Mouse (Mus musculus): Measurements from ENCODE around the gene Sec13.

Gene Sec13

GRCm38 (mm10) chr6:113712718-113713117, 27.8 kb downstream of the Sec13 start:
- in situ Hi-C loops (cut with MboI), result no loop called here

GRCm38 (mm10) chr6:113697222-113698205, 43.0 kb downstream of the Sec13 start:
- in situ Hi-C loops (cut with MboI), result no loop called here

DNA sequence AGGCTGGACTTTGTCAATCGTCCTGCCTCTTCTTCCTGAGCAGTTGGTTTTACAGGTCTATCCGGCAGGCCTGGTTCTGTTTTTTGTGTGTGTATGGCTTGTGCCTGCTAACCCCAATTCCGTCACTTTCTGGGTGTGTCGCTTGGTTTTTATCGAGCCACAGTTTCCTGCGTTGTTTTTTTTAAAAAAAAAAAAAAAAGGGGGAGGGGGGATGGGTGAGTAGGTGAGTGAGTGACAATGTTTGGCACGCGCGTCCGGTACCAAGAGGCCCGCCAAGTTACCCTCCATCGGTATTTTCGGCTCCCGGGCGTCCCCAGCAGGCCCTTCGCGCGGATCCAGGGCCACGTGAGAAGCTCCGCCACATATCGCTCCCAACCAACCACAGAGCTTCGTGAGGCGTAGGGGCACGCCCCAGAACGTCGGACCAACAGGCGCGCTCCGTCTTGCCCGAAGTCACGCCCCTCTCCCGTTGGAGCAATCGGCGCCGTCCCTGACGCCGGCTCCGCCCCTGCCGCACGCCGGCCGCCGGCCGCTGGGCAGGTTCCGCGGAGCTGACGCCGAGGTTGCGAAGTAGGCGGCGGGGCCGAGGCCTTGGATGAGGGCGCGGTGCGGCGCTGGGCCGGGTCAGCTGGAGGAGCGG, 43.8 kb downstream of the Sec13 start, which contains the start of gene Tatdn2:
Gene Tatdn2, plus strand, starts transcription at position 469 of the 640 bp plus-strand sequence.
- in situ Hi-C loops (cut with MboI), result no loop called here

DNA sequence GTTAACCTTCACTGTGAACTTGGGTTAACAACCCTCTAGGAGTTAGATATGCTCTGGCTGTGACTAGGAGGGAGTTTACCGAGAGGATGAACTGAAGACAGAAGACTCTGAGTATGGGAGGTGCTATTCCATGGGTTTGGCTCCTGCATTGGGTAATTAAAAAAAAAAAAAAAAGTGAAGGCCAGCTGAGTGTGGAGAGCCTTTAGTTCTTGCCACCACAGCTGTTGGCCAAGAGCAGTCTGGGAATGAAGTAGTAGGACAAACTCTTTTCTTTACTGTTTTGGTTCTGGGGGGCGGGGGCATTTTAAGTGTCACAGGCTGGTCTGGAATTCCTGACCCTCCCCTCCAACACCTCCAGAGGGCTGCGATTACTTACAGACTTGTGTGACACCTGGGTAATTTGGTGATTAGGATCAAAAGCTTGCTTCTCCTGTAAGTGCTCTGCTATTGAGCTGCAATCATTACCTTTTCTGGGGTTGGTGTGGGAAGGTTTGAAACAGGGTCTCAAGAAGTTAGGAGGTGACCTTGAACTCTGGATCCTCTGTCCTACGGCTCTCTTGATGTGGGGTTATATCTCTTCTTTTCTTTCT, 44.7 kb downstream of the Sec13 start:
- in situ Hi-C loops (cut with MboI), result no loop called here

- in situ Hi-C loops (cut with MboI), result no loop called here
Observed at GRCm38 (mm10) chr6:113695203-113695602, 45.3 kb downstream of the Sec13 start.

DNA sequence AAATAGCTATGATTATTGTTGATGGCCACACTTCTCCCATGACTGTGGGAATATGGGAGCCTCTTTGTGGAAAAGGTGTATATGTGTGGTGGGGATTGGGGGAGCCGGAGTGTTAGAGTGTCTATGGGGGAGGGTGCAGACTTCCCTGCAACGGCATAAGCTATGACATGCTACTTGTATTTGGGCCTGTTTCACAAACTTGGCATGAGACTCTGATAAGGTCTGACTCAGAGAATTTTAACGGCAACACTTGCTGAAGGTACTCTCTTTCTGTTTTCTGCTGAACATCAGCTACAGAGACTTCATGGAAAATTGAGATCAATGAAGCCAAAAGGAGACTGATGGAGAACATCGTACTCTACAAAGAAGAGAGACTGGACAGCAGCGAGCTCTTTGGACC, 47.2 kb downstream of the Sec13 start:
- in situ Hi-C loops (cut with MboI), result no loop called here

DNA sequence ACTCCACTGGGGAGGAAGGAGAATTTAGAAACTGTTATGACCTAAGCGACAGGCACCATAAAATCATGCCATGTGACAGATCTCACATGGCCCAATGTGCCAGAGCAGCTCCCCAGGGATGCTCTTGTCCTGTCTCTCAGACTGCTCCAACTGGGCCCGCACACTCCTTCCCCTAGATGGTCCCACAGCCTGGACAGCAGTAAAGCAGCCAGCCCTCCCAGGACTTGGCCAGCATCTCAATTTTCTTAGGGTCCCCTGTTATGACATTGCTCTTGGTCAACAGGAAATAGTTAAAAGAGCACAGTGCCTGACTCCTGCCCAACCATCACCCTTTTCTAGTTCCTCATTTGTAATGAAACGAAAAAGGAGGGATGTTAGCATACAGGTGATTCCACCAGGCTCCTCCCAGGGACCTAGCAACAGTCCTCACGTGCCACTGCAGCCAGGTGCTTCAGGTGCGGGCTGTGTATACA, 47.8 kb downstream of the Sec13 start:
- in situ Hi-C loops (cut with MboI), result no loop called here

DNA sequence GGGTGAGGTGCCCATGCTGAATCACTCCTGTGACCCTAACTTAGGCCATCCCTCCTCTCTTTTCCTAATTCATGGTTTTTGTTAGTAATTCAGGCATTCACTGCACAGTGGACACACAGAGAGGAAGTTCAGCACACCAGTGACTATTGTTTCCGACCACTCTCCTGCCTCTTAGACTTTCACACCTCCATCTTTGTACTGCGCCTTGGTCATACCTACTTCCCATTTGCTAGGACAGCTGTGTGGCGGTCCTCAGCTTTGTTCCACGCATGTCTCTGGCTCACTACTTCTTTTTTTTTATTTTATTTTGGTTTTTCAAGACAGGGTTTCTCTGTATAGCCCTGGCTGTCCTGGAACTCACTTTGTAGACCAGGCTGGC, 49.5 kb downstream of the Sec13 start:
- in situ Hi-C loops (cut with MboI), result no loop called here

DNA sequence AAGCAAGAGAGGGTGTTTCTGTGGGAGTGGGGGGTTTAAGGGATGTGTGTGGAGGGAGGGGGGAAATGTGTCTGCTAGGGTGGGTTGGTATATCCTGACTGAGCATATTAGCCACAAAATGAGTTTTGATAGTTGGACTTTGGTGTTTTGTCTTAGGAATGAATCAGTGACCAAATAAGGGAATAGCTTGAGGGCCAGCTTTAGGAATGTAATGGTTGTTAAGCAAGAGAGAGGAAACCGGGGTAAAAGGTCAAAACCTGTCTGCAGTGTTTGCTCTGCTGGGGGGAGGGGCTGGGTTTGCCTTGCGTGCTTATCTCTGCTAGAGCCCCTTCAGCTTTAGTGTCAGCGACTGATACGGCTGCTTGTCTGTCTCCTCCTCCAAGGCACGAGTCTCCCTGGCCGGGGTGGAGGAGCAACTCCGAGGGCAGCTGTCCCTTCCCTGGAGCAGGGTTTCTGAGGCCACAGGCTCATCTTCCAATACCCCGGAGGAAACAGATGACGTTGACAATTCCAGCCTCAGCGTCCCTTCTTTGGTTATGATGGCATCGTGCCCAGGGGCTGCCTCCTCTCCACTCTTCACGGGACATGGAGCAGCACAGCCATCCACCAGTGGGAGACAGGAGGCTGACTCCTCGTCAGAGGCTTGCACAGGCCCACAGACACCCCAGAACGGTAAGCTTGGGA, 50.0 kb downstream of the Sec13 start:
- in situ Hi-C loops (cut with MboI), result no loop called here

DNA sequence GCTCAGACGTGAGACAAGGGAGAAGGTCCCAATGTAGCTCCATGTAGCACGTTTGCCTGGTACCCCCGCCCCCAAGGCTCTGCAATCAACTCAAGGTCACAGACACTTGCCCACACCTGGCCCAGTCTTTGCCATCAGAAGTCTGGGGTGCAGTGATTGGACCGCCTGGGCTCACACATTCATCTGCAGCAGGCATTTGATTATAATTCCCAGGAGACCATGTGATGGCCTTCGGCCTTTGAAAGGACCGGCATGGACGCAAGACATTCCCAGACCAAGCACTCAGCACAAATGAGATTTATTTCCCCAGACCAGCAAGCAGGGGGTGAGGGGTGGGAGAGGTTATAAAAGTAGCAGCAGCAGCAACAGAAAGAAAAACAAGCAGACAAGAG, 50.5 kb downstream of the Sec13 start:
- in situ Hi-C loops (cut with MboI), result no loop called here

- in situ Hi-C loops (cut with MboI), result no loop called here
Observed at GRCm38 (mm10) chr6:113686551-113687125, 53.9 kb downstream of the Sec13 start.

GRCm38 (mm10) chr6:113683081-113683825, 57.3 kb downstream of the Sec13 start:
- in situ Hi-C loops (cut with MboI), result no loop called here

- in situ Hi-C loops (cut with MboI), result no loop called here
Observed at GRCm38 (mm10) chr6:113681271-113681670, 59.3 kb downstream of the Sec13 start.

- in situ Hi-C loops (cut with MboI), result loop anchor here (5.0 kb wide), 1 partner anchor 43 kb away; the partner anchor contains the start of gene Irak2
Observed at GRCm38 (mm10) chr6:113679993-113680566, 60.5 kb downstream of the Sec13 start.

GRCm38 (mm10) chr6:113678246-113679012, 62.1 kb downstream of the Sec13 start:
- in situ Hi-C loops (cut with MboI), result loop anchor here (5.0 kb wide), 1 partner anchor 41 kb away; the partner anchor contains the start of gene Irak2

All from mature B cell (primary cell).